ENCODE assay signal across 10 mouse cellular contexts in the genomic region with DNA sequence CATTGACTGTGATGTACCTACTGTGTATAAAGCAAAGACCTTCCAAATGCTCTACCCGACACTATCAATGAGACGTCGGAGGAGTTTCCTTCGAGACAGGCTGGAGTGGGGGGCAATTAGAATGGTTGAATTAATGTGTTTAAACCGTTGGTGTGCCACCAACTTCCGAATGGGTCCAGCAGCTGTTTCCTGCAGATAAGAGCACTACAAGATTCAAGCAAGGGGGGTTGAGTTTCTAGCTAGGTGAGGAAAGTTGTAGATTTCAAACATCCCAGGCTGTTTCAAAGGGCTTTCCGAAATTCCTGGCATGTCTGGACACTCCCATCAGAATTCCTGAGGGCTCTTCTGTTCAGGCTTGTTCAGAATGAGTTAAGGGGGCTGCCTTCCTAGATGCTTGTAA. TPM values are rescaled to one million over a fixed set of nuclear protein-coding genes. Genes with fewer than 3 reads are reported as not detected.
DNase-seq lines count a peak whose midpoint lies in the region; ATAC-seq and TF ChIP-seq lines count a peak whose summit lies in the region.
"Had no signal": no experiment of that assay in that cellular context is flagged by ENCODE, and none has a peak within 500 bp of the region (broad histone marks: within the 10 kb centered on the region; RNA-seq: fewer than 3 reads in every experiment).

No protein-coding gene starts in this region.

- peak; percentile 51 for TF ChIP-seq EP300 in liver, embryonic 14.5 days (IDR thresholded peaks at IDR 0.05; ENCODE audit: low read depth)

- TF ChIP-seq CTCF in liver, embryonic 14.5 days (IDR thresholded peaks at IDR 0.05; ENCODE audit: low read depth), result no peak

- H3K36me3 ChIP-seq in limb, embryonic 14.5 days (ENCODE audit: control insufficient read depth, insufficient read depth, low read length), result no peaks in the 10 kb centered on the region
- peaks cover 8% of the 10 kb centered on the region for H3K36me3 ChIP-seq in limb, embryonic 10.5 days
- 0 out of 2 replicates have a peak, but pooled peaks cover 3% of the 10 kb centered on the region for H3K36me3 ChIP-seq in heart, embryonic 11.5 days (ENCODE audit: control insufficient read depth, insufficient read depth, low read length)
- H3K36me3 ChIP-seq in liver, embryonic 14.5 days (replicated peaks; ENCODE audit: control insufficient read depth, insufficient read depth, low read depth), result no peaks in the 10 kb centered on the region
- no peaks in the 10 kb centered on the region for H3K36me3 ChIP-seq in forebrain, embryonic 12.5 days (replicated peaks)
- no peaks in the 10 kb centered on the region for H3K36me3 ChIP-seq in hindbrain, embryonic 11.5 days (ENCODE audit: control insufficient read depth, insufficient read depth, low read length)
- H3K36me3 ChIP-seq: embryonic facial prominence, embryonic 12.5 days; limb, embryonic 12.5 days had no signal

- no peak overlapping the region for H3K27ac ChIP-seq in limb, embryonic 14.5 days (replicated peaks; ENCODE audit: low read depth, low read length)
- no peak overlapping the region for H3K27ac ChIP-seq in limb, embryonic 10.5 days
- H3K27ac ChIP-seq in heart, embryonic 11.5 days (ENCODE audit: low read depth, low read length), result peak overlapping the region; percentile 73
- H3K27ac ChIP-seq in liver, embryonic 14.5 days, result no peak overlapping the region
- H3K27ac ChIP-seq in forebrain, embryonic 12.5 days, result no peak overlapping the region
- H3K27ac ChIP-seq in hindbrain, embryonic 11.5 days (ENCODE audit: low read depth, low read length), result no peak overlapping the region
- H3K27ac ChIP-seq: embryonic facial prominence, embryonic 12.5 days; limb, embryonic 12.5 days had no signal

- H3K27me3 ChIP-seq in limb, embryonic 14.5 days (ENCODE audit: control insufficient read depth, insufficient read depth, low read length), result no peaks in the 10 kb centered on the region
- no peaks in the 10 kb centered on the region for H3K27me3 ChIP-seq in limb, embryonic 10.5 days (ENCODE audit: low read depth, poor library complexity, severe bottlenecking)
- no peaks in the 10 kb centered on the region for H3K27me3 ChIP-seq in heart, embryonic 11.5 days (ENCODE audit: control insufficient read depth, insufficient read depth, low read length)
- no peaks in the 10 kb centered on the region for H3K27me3 ChIP-seq in liver, embryonic 14.5 days (ENCODE audit: control insufficient read depth, insufficient read depth, low read length)
- no peaks in the 10 kb centered on the region for H3K27me3 ChIP-seq in forebrain, embryonic 12.5 days
- no peaks in the 10 kb centered on the region for H3K27me3 ChIP-seq in hindbrain, embryonic 11.5 days (ENCODE audit: control insufficient read depth, insufficient read depth, low read length)
- H3K27me3 ChIP-seq: embryonic facial prominence, embryonic 12.5 days; limb, embryonic 12.5 days had no signal

- no peak overlapping the region for H3K4me3 ChIP-seq in limb, embryonic 14.5 days (replicated peaks; ENCODE audit: low read length)
- no peak overlapping the region for H3K4me3 ChIP-seq in limb, embryonic 10.5 days
- H3K4me3 ChIP-seq in heart, embryonic 11.5 days (ENCODE audit: low read depth, low read length), result no peak overlapping the region
- H3K4me3 ChIP-seq in liver, embryonic 14.5 days (ENCODE audit: insufficient read depth in 1 of 2, low read depth in 2 of 2, low read length in 2 of 2), result no peak overlapping the region
- no peak overlapping the region for H3K4me3 ChIP-seq in forebrain, embryonic 12.5 days (replicated peaks)
- no peak overlapping the region for H3K4me3 ChIP-seq in hindbrain, embryonic 11.5 days (ENCODE audit: low read depth, low read length)
- H3K4me3 ChIP-seq: embryonic facial prominence, embryonic 12.5 days; limb, embryonic 12.5 days had no signal

- no peak for TF ChIP-seq POLR2A in limb, embryonic 14.5 days (IDR thresholded peaks at IDR 0.05; ENCODE audit: borderline replicate concordance, extremely low read depth, insufficient read depth, insufficient read length)

- no peaks in the 10 kb centered on the region for H3K4me1 ChIP-seq in limb, embryonic 14.5 days (ENCODE audit: control insufficient read depth, insufficient read depth, low read length)
- no peaks in the 10 kb centered on the region for H3K4me1 ChIP-seq in limb, embryonic 10.5 days
- peaks cover 24% of the 10 kb centered on the region for H3K4me1 ChIP-seq in heart, embryonic 11.5 days (ENCODE audit: control insufficient read depth, insufficient read depth, low read length)
- H3K4me1 ChIP-seq in liver, embryonic 14.5 days (replicated peaks; ENCODE audit: control insufficient read depth in 2 of 2, insufficient read depth in 2 of 2, low read length in 1 of 2), result peaks cover 0 to 17% of the 10 kb centered on the region in 2 experiments; a peak in 3 of 4 replicates
- peaks cover 6% of the 10 kb centered on the region; the same call in 1 of the 2 replicates for H3K4me1 ChIP-seq in forebrain, embryonic 12.5 days
- no peaks in the 10 kb centered on the region for H3K4me1 ChIP-seq in hindbrain, embryonic 11.5 days (replicated peaks; ENCODE audit: control insufficient read depth, insufficient read depth, low read length)
- H3K4me1 ChIP-seq: embryonic facial prominence, embryonic 12.5 days; limb, embryonic 12.5 days had no signal

- H3K9me3 ChIP-seq in limb, embryonic 14.5 days (ENCODE audit: control insufficient read depth, low read length), result no peaks in the 10 kb centered on the region
- H3K9me3 ChIP-seq in limb, embryonic 10.5 days (replicated peaks), result no peaks in the 10 kb centered on the region
- no peaks in the 10 kb centered on the region for H3K9me3 ChIP-seq in heart, embryonic 11.5 days (replicated peaks; ENCODE audit: control insufficient read depth, low read length)
- no peaks in the 10 kb centered on the region for H3K9me3 ChIP-seq in liver, embryonic 14.5 days (ENCODE audit: control insufficient read depth, low read length)
- no peaks in the 10 kb centered on the region for H3K9me3 ChIP-seq in forebrain, embryonic 12.5 days
- no peaks in the 10 kb centered on the region for H3K9me3 ChIP-seq in hindbrain, embryonic 11.5 days (ENCODE audit: control insufficient read depth, low read length)
- H3K9me3 ChIP-seq: embryonic facial prominence, embryonic 12.5 days; limb, embryonic 12.5 days had no signal

- H3K4me2 ChIP-seq in limb, embryonic 14.5 days (replicated peaks; ENCODE audit: low read depth, low read length, severe bottlenecking), result no peak overlapping the region
- peak overlapping the region; percentile 20; the same call in 1 of the 2 replicates for H3K4me2 ChIP-seq in heart, embryonic 11.5 days
- no peak overlapping the region; the same call in 1 of the 2 replicates for H3K4me2 ChIP-seq in liver, embryonic 14.5 days (ENCODE audit: low read depth)
- H3K4me2 ChIP-seq in forebrain, embryonic 12.5 days, result no peak overlapping the region
- H3K4me2 ChIP-seq in hindbrain, embryonic 11.5 days (replicated peaks; ENCODE audit: low read depth, low read length), result no peak overlapping the region
- H3K4me2 ChIP-seq: embryonic facial prominence, embryonic 12.5 days; limb, embryonic 12.5 days had no signal

- H3K9ac ChIP-seq in limb, embryonic 14.5 days (ENCODE audit: low read depth, low read length, severe bottlenecking), result no peak overlapping the region
- no peak overlapping the region for H3K9ac ChIP-seq in heart, embryonic 11.5 days (ENCODE audit: low read depth, low read length)
- H3K9ac ChIP-seq in liver, embryonic 14.5 days (replicated peaks), result no peak overlapping the region
- H3K9ac ChIP-seq in forebrain, embryonic 12.5 days, result no peak overlapping the region
- no peak overlapping the region for H3K9ac ChIP-seq in hindbrain, embryonic 11.5 days (ENCODE audit: low read depth, low read length)
- H3K9ac ChIP-seq: embryonic facial prominence, embryonic 12.5 days; limb, embryonic 12.5 days had no signal

- WGBS in limb, embryonic 14.5 days, result 53% methylated on average over 7 of the region's 7 CpGs
- 57% methylated on average over 7 of the region's 7 CpGs for WGBS in limb, embryonic 10.5 days
- WGBS in heart, embryonic 11.5 days (ENCODE audit: insufficient replicate concordance), result 15% methylated on average over 7 of the region's 7 CpGs
- 6% methylated on average over 7 of the region's 7 CpGs for WGBS in liver, embryonic 14.5 days (ENCODE audit: insufficient replicate concordance)
- 80% methylated on average over 7 of the region's 7 CpGs for WGBS in forebrain, embryonic 12.5 days
- 66% methylated on average over 7 of the region's 7 CpGs for WGBS in hindbrain, embryonic 11.5 days

- peak; percentile 52 for DNase-seq in limb, embryonic 14.5 days (ENCODE audit: low spot score)
- DNase-seq in limb, embryonic 10.5 days (ENCODE audit: low spot score), result no peak
- no peak for DNase-seq in liver, embryonic 14.5 days (ENCODE audit: low read depth in 3 of 3, low spot score in 3 of 3)
- DNase-seq in left cerebral cortex, adult 11 months (ENCODE audit: low spot score), result no peak
- DNase-seq in hindbrain, embryonic 11.5 days (ENCODE audit: low spot score), result no peak
- DNase-seq: thymus, postnatal 14 days had no signal

- ATAC-seq in limb, embryonic 14.5 days (ENCODE audit: low FRiP score, low read depth), result no peak
- ATAC-seq in heart, embryonic 11.5 days (replicated peaks; ENCODE audit: insufficient number of reproducible peaks, low FRiP score, low TSS enrichment), result peak; percentile 40; the same call in 1 of the 2 replicates
- peak; percentile 52; the same call in 1 of the 2 replicates for ATAC-seq in liver, embryonic 14.5 days (ENCODE audit: insufficient read depth)
- no peak for ATAC-seq in forebrain, embryonic 12.5 days (ENCODE audit: low FRiP score)
- no peak for ATAC-seq in hindbrain, embryonic 11.5 days (ENCODE audit: low FRiP score)

RNA-seq across cellular contexts. Expression of gene Fam198b, which starts 22.9 kb away (rescaled TPM):
- polyA plus RNA-seq in limb, embryonic 14.5 days (2012; rRNA removed), result 9.5 and 9.6 TPM in 2 replicates
- 6.5 and 8.1 TPM in 2 replicates for polyA plus RNA-seq in limb, embryonic 14.5 days (2014; fragmentation: Nextera tagmentation; extraction: Ambion mirVana)
- 7.7 and 8.5 TPM in 2 replicates for polyA plus RNA-seq in limb, embryonic 10.5 days (2016; fragmentation: Nextera tagmentation; extraction: Ambion mirVana)
- polyA plus RNA-seq in heart, embryonic 11.5 days (2014; fragmentation: Nextera tagmentation; extraction: Ambion mirVana), result 44.4 and 51.4 TPM in 2 replicates
- polyA plus RNA-seq in liver, embryonic 14.5 days (2012; rRNA removed), result 0.56 and 0.70 TPM in 2 replicates
- 0.45 and 0.57 TPM in 2 replicates for polyA plus RNA-seq in liver, embryonic 14.5 days (2014; fragmentation: Nextera tagmentation; extraction: Ambion mirVana)
- polyA plus RNA-seq in forebrain, embryonic 12.5 days (2016; fragmentation: Nextera tagmentation; extraction: Ambion mirVana), result 1.4 TPM in 2 replicates
- polyA plus RNA-seq in hindbrain, embryonic 11.5 days (2014; fragmentation: Nextera tagmentation; extraction: Ambion mirVana), result 3.1 and 3.6 TPM in 2 replicates

RNA-seq across cellular contexts. Expression of gene Tmem144, which starts 54.6 kb away (rescaled TPM):
- polyA plus RNA-seq in limb, embryonic 14.5 days (2012; rRNA removed), result 1.2 and 1.4 TPM in 2 replicates
- 3.3 and 3.4 TPM in 2 replicates for polyA plus RNA-seq in limb, embryonic 14.5 days (2014; fragmentation: Nextera tagmentation; extraction: Ambion mirVana)
- polyA plus RNA-seq in limb, embryonic 10.5 days (2016; fragmentation: Nextera tagmentation; extraction: Ambion mirVana), result 3.4 and 3.8 TPM in 2 replicates
- 11.7 and 12.8 TPM in 2 replicates for polyA plus RNA-seq in heart, embryonic 11.5 days (2014; fragmentation: Nextera tagmentation; extraction: Ambion mirVana)
- 0.68 and 0.73 TPM in 2 replicates for polyA plus RNA-seq in liver, embryonic 14.5 days (2012; rRNA removed)
- 1.7 and 1.9 TPM in 2 replicates for polyA plus RNA-seq in liver, embryonic 14.5 days (2014; fragmentation: Nextera tagmentation; extraction: Ambion mirVana)
- polyA plus RNA-seq in forebrain, embryonic 12.5 days (2016; fragmentation: Nextera tagmentation; extraction: Ambion mirVana), result 3.7 and 4.3 TPM in 2 replicates
- 3.1 and 4.6 TPM in 2 replicates for polyA plus RNA-seq in hindbrain, embryonic 11.5 days (2014; fragmentation: Nextera tagmentation; extraction: Ambion mirVana)

Comparison
In these comparisons a context has a peak if more than half of its experiments do, and no peak if none do; other contexts are left out.
1. ATAC-seq: peak in heart, embryonic 11.5 days (single experiment) and liver, embryonic 14.5 days (single experiment); none in limb, embryonic 14.5 days (single experiment), forebrain, embryonic 12.5 days (single experiment) and hindbrain, embryonic 11.5 days (single experiment).